Mouse (Mus musculus): ENCODE data around the gene Lsm4. TPM values are rescaled to one million over a fixed set of nuclear protein-coding genes. Genes with fewer than 3 reads are reported as not detected.
A peak's percentile ranks its signal among the peaks of the same experiment; 100 is the strongest.

The Lsm4 gene
- polyA plus RNA-seq, 1 experiment from 2014 or later, result 143 TPM

DNA sequence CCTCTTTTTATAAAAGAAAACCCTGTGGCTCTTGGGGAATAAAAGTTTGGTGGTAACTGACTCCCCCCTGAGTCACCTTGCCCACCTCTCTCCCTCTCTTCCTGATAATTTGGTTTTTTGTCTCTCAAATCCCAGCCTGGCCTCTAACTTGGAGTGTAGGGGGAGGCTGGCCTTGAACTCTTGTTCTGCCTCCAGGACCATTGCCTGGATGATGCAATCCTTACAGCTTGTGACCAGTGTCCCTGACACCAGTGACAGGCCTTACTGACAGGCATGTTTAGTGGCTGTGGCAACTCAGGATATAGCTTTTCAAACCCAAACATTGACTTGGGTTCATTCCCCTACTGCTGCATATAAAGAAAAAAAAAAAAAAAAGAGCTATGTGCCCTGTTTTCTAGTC is 26.3 kb upstream of the Lsm4 start:
- Histone ChIP-seq H3K9ac (ENCODE audit: low read depth, low read length) (no peak overlapping the region), H3K4me3 (ENCODE audit: low read depth, low read length) (no peak overlapping the region), H3K36me3 (ENCODE audit: control insufficient read depth, insufficient read depth, low read length) (peaks cover 10% of the 10 kb centered on the region), H3K27me3 (ENCODE audit: control insufficient read depth, insufficient read depth, low read depth, low read length) (no peaks in the 10 kb centered on the region), H3K9me3 (replicated peaks; ENCODE audit: control insufficient read depth, low read length, poor library complexity, severe bottlenecking) (no peaks in the 10 kb centered on the region), H3K4me1 (ENCODE audit: control insufficient read depth, insufficient read depth, low read length) (peaks cover 4% of the 10 kb centered on the region; the same call in 1 of the 2 replicates), H3K27ac (ENCODE audit: low read length) (no peak overlapping the region), H3K4me2 (ENCODE audit: low read length) (no peak overlapping the region)
- no peak for ATAC-seq

DNA sequence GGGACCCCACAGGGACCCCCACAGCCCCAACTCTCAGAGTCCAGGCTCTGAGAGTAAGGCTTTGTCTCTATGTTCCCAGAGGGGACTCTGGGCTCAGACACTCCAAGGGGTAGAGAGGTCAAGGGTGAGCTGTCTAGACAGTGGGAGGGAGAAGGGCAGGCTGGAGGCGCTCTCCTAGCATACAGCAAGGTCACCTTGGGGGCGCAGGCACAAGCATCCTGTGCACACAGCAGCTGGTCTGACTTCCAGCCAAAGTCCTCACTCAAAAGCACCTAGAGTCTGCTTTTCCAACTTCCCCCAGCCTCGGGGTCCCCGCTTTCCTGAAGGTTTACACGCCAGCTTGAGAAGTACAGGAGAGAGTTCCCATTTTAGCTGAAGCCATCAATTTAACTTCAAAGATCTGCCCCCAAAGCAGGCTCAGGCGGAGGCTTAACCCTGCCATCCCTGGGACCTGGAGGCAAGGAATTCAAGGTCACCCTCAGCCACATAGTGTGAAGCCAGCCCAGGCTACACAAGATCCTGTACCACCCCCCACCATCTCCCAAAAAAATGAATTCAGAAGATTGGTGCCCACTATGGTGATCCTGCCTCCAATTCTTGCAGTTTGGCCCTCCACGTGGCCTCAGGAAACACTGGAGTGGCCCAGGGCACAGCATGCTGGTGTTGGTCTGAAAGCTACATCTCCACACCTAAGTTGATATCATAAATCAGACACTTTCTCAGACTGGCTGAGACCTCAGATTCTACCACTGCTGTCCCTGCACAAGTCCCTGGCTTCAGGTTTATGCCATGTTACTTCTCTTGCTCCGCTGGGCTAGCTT is 25.5 kb upstream of the Lsm4 start:
- H3K9me3 ChIP-seq (replicated peaks; ENCODE audit: control insufficient read depth, low read length, poor library complexity, severe bottlenecking), result no peaks in the 10 kb centered on the region
- H3K9ac ChIP-seq (ENCODE audit: low read depth, low read length), result no peak overlapping the region; the same call in 1 of the 2 replicates
- no peak overlapping the region for H3K4me2 ChIP-seq (ENCODE audit: low read length)
- peaks cover 4% of the 10 kb centered on the region; the same call in 1 of the 2 replicates for H3K4me1 ChIP-seq (ENCODE audit: control insufficient read depth, insufficient read depth, low read length)
- H3K36me3 ChIP-seq (ENCODE audit: control insufficient read depth, insufficient read depth, low read length), result peaks cover 10% of the 10 kb centered on the region
- H3K27ac ChIP-seq (ENCODE audit: low read length), result no peak overlapping the region
- ATAC-seq, result no peak
- WGBS, result 60% methylated on average over 8 of the region's 8 CpGs
- H3K4me3 ChIP-seq (ENCODE audit: low read depth, low read length), result no peak overlapping the region
- no peaks in the 10 kb centered on the region for H3K27me3 ChIP-seq (ENCODE audit: control insufficient read depth, insufficient read depth, low read depth, low read length)

DNA sequence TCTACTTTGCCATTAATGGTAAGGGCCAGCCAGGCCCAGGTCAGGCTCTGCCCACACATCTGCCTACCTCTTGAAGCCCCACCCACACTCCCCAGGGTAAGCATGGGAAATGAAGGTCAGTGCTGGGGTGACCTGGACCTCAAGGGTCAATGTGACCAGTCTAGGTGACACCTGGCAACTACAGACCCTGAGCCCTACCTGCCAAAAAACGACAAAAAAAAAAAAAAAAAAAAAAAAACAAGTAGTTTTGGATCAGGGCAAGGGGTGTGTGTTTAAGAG is 24.9 kb upstream of the Lsm4 start:
- Histone ChIP-seq H3K27ac (ENCODE audit: low read length) (no peak overlapping the region), H3K9me3 (replicated peaks; ENCODE audit: control insufficient read depth, low read length, poor library complexity, severe bottlenecking) (no peaks in the 10 kb centered on the region), H3K4me2 (ENCODE audit: low read length) (no peak overlapping the region), H3K4me1 (ENCODE audit: control insufficient read depth, insufficient read depth, low read length) (peaks cover 4% of the 10 kb centered on the region; the same call in 1 of the 2 replicates), H3K4me3 (ENCODE audit: low read depth, low read length) (no peak overlapping the region), H3K27me3 (ENCODE audit: control insufficient read depth, insufficient read depth, low read depth, low read length) (no peaks in the 10 kb centered on the region), H3K9ac (ENCODE audit: low read depth, low read length) (no peak overlapping the region), H3K36me3 (ENCODE audit: control insufficient read depth, insufficient read depth, low read length) (peaks cover 10% of the 10 kb centered on the region)
- WGBS, result 56% methylated on average over 1 of the region's 1 CpGs
- ATAC-seq, result no peak

DNA sequence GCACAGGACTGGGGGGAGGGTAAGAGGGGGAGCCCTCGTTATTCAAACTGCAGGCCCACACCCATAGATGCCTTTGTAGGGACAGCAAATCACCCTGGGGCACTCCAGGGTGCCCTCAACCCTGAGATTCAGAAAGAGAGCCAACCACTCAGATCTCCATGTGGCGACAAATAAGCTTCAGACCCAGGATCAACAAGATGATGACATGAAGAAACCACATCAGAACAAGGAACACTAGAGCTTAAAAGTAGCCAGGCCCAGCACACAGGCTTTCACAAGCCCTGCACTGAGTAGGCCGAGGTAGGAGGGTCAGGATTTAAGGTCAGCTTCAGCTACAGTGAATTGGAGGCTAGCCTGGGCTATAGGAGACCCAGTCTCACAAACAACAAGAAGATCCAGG is 24.1 kb upstream of the Lsm4 start:
- H3K9ac ChIP-seq (ENCODE audit: low read depth, low read length), result no peak overlapping the region
- no peak overlapping the region for H3K4me2 ChIP-seq (ENCODE audit: low read length)
- peaks cover 10% of the 10 kb centered on the region for H3K36me3 ChIP-seq (ENCODE audit: control insufficient read depth, insufficient read depth, low read length)
- H3K9me3 ChIP-seq (replicated peaks; ENCODE audit: control insufficient read depth, low read length, poor library complexity, severe bottlenecking), result no peaks in the 10 kb centered on the region
- WGBS, result 71% methylated on average over 3 of the region's 3 CpGs
- no peaks in the 10 kb centered on the region for H3K27me3 ChIP-seq (ENCODE audit: control insufficient read depth, insufficient read depth, low read depth, low read length)
- H3K27ac ChIP-seq (ENCODE audit: low read length), result no peak overlapping the region
- peaks cover 4% of the 10 kb centered on the region; the same call in 1 of the 2 replicates for H3K4me1 ChIP-seq (ENCODE audit: control insufficient read depth, insufficient read depth, low read length)
- H3K4me3 ChIP-seq (ENCODE audit: low read depth, low read length), result no peak overlapping the region
- ATAC-seq, result 0 out of 2 replicates have a peak, but pooled peaks have one; percentile 6

DNA sequence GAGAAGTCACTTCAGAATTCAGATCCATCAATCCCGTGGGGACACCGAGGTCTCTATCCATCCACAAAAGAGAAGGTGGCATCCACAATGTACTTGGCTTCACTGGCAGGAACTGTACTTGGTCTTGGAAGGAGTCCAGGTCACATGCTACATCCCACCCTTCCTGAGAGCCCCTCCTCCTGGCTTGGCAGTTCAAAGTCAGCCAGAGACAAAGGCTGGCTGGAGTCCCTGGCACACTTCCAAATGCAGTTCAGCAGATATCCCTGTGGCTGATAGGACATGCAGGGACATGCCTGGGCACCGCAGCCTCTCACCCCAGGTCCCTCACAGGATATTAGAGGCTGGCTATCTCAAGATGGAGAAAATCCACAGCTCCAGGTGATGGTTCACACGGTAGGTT is 23.7 kb upstream of the Lsm4 start:
- no peak overlapping the region for H3K27ac ChIP-seq (ENCODE audit: low read length)
- peaks cover 10% of the 10 kb centered on the region for H3K36me3 ChIP-seq (ENCODE audit: control insufficient read depth, insufficient read depth, low read length)
- 59% methylated on average over 4 of the region's 4 CpGs for WGBS
- peaks cover 4% of the 10 kb centered on the region; the same call in 1 of the 2 replicates for H3K4me1 ChIP-seq (ENCODE audit: control insufficient read depth, insufficient read depth, low read length)
- no peak overlapping the region for H3K9ac ChIP-seq (ENCODE audit: low read depth, low read length)
- H3K27me3 ChIP-seq (ENCODE audit: control insufficient read depth, insufficient read depth, low read depth, low read length), result no peaks in the 10 kb centered on the region
- peak; percentile 46 for ATAC-seq
- H3K4me2 ChIP-seq (ENCODE audit: low read length), result no peak overlapping the region
- no peaks in the 10 kb centered on the region for H3K9me3 ChIP-seq (replicated peaks; ENCODE audit: control insufficient read depth, low read length, poor library complexity, severe bottlenecking)
- no peak overlapping the region for H3K4me3 ChIP-seq (ENCODE audit: low read depth, low read length)

DNA sequence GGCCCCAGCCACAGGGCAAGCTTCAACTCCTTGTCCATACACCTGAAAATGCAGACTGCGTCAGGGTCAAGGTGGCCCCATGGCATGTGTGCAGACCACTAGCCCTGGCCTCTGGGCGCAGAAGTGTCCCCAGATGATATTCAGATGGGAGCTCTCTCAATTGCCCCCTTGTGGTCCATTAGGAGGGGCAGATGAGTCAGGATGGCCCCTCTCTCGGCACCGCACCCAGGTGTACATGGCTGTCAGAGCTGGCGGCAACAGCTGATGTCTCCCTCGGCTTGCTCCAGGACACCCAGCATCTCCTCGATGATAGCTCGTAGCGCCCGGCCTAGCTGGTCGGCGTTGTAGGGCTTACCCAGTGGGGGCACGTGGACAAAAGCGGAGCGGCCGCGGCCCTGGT is 22.7 kb upstream of the Lsm4 start:
- no peaks in the 10 kb centered on the region for H3K27me3 ChIP-seq (ENCODE audit: control insufficient read depth, insufficient read depth, low read depth, low read length)
- ATAC-seq, result no peak
- no peak overlapping the region for H3K9ac ChIP-seq (ENCODE audit: low read depth, low read length)
- H3K4me1 ChIP-seq (ENCODE audit: control insufficient read depth, insufficient read depth, low read length), result peaks cover 4% of the 10 kb centered on the region; the same call in 1 of the 2 replicates
- H3K36me3 ChIP-seq (ENCODE audit: control insufficient read depth, insufficient read depth, low read length), result peaks cover 10% of the 10 kb centered on the region
- no peak overlapping the region for H3K4me2 ChIP-seq (ENCODE audit: low read length)
- no peak overlapping the region for H3K27ac ChIP-seq (ENCODE audit: low read length)
- no peaks in the 10 kb centered on the region for H3K9me3 ChIP-seq (replicated peaks; ENCODE audit: control insufficient read depth, low read length, poor library complexity, severe bottlenecking)
- H3K4me3 ChIP-seq (ENCODE audit: low read depth, low read length), result no peak overlapping the region
- WGBS, result 94% methylated on average over 17 of the region's 17 CpGs

DNA sequence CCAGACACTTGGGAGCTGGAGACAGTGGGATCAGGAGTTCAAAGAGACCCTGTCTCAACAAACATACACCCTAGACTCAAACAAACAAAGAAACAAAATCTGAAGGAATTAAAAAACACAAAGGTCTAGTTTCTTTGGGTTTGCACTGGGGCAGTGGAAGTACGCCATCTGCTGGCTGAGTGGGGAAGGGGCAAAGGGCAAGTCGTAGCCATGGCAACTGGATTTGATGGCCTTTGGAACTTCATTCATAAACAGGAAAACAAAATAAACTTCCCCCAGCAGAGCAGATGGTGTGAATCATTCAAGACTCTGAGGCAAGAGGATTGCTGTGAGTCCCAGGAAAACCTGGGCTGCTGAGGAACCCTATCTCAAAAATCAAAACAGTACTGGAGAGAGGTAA is 19.8 kb upstream of the Lsm4 start:
- no peaks in the 10 kb centered on the region for H3K27me3 ChIP-seq (ENCODE audit: control insufficient read depth, insufficient read depth, low read depth, low read length)
- H3K9ac ChIP-seq (ENCODE audit: low read depth, low read length), result no peak overlapping the region
- no peaks in the 10 kb centered on the region for H3K9me3 ChIP-seq (replicated peaks; ENCODE audit: control insufficient read depth, low read length, poor library complexity, severe bottlenecking)
- H3K4me2 ChIP-seq (ENCODE audit: low read length), result no peak overlapping the region
- H3K4me1 ChIP-seq (ENCODE audit: control insufficient read depth, insufficient read depth, low read length), result peaks cover 7% of the 10 kb centered on the region
- no peak overlapping the region for H3K27ac ChIP-seq (ENCODE audit: low read length)
- H3K4me3 ChIP-seq (ENCODE audit: low read depth, low read length), result no peak overlapping the region
- no peak for ATAC-seq
- peaks cover 13% of the 10 kb centered on the region for H3K36me3 ChIP-seq (ENCODE audit: control insufficient read depth, insufficient read depth, low read length)
- WGBS, result 57% methylated on average over 2 of the region's 2 CpGs

DNA sequence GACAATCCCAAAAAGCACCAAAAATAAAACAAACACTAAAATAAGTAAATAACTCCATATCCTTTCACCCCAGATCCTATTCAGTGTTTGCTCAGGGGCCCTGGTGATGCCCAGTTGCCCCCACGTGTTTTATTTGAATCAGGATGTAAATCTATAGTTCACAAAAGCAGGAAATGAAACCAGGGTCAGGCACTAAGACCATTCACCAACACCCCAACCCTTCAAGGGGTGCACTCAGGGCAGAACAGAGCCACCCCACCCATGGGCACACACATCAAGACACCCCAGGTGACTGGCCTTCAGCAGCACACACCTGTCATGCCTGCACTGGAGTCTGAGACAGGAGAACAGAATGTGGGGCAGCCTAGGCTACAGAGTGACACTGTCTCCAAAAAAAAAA is 18.9 kb upstream of the Lsm4 start:
- ATAC-seq, result no peak
- Histone ChIP-seq H3K27me3 (ENCODE audit: control insufficient read depth, insufficient read depth, low read depth, low read length) (no peaks in the 10 kb centered on the region), H3K9me3 (replicated peaks; ENCODE audit: control insufficient read depth, low read length, poor library complexity, severe bottlenecking) (no peaks in the 10 kb centered on the region), H3K36me3 (ENCODE audit: control insufficient read depth, insufficient read depth, low read length) (peaks cover 13% of the 10 kb centered on the region), H3K4me1 (ENCODE audit: control insufficient read depth, insufficient read depth, low read length) (peaks cover 16% of the 10 kb centered on the region), H3K4me3 (ENCODE audit: low read depth, low read length) (no peak overlapping the region), H3K9ac (ENCODE audit: low read depth, low read length) (no peak overlapping the region), H3K27ac (ENCODE audit: low read length) (no peak overlapping the region), H3K4me2 (ENCODE audit: low read length) (no peak overlapping the region)
- WGBS, result 82% methylated on average over 1 of the region's 1 CpGs

DNA sequence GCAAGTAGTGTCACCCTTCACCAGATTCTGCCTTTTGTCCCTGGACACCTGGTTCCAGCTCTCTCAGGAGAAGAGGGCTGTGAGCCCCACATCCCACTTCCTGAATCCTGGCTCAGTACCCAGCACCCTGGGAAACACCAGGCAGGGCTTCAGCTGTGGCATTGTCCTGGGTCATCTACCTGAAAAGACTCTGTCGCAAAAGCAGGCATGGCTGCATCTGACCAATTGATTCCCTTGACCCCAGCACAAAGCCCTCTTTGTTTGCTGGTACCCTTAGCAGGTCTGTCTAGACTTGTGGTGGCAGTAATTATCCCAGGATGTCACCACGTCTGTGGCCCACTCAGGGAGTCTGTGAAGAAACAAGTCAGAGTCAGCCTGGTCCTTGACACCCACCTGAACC is 17.6 kb upstream of the Lsm4 start:
- H3K27ac ChIP-seq (ENCODE audit: low read length), result peak overlapping the region; percentile 63
- no peak for ATAC-seq
- H3K27me3 ChIP-seq (ENCODE audit: control insufficient read depth, insufficient read depth, low read depth, low read length), result no peaks in the 10 kb centered on the region
- no peak overlapping the region for H3K4me3 ChIP-seq (ENCODE audit: low read depth, low read length)
- H3K9ac ChIP-seq (ENCODE audit: low read depth, low read length), result no peak overlapping the region
- H3K4me2 ChIP-seq (ENCODE audit: low read length), result no peak overlapping the region
- 15% methylated on average over 2 of the region's 2 CpGs for WGBS
- peaks cover 6% of the 10 kb centered on the region for H3K36me3 ChIP-seq (ENCODE audit: control insufficient read depth, insufficient read depth, low read length)
- H3K4me1 ChIP-seq (ENCODE audit: control insufficient read depth, insufficient read depth, low read length), result peaks cover 17% of the 10 kb centered on the region
- no peaks in the 10 kb centered on the region for H3K9me3 ChIP-seq (replicated peaks; ENCODE audit: control insufficient read depth, low read length, poor library complexity, severe bottlenecking)

All from midbrain, embryonic 16.5 days (tissue).